Mouse (Mus musculus): ENCODE data around the gene Foxp1. TPM values are rescaled to one million over a fixed set of nuclear protein-coding genes. Genes with fewer than 3 reads are reported as not detected.

The Foxp1 gene
- polyA plus RNA-seq, 1 experiment: 162 TPM

DNA sequence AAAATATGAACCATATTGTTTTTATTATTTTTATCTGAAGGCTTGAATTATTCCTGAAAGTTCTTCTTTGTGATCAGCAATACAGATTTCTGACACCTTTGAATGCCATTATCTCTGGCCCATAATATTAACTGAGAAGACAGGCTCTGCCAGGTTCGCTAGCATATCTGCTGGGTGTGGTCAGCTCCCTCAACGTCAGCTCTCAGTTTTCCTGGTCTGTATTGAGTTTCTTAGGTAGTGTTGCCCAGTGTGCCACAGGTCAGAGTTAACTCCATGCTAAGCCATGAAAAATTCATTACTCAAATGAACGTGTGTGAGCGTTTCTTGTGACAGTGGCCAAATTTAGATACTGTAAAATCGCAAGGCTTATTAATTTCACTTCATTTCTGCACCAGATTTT is 26.4 kb downstream of the Foxp1 start:
- H3K27ac ChIP-seq (ENCODE audit: insufficient read depth, low read length): no peak overlapping the region
- no peak for DNase-seq (ENCODE audit: low read depth in 1 of 2, low spot score in 2 of 2)
- H3K4me3 ChIP-seq (ENCODE audit: extremely low read depth, insufficient read depth, insufficient read length): no peak overlapping the region
- no peak for TF ChIP-seq CTCF (IDR thresholded peaks at IDR 0.05; ENCODE audit: extremely low read depth, insufficient read depth, insufficient read length, insufficient replicate concordance)
- no peak for TF ChIP-seq POLR2A (IDR thresholded peaks at IDR 0.05; ENCODE audit: low read depth, low read length)
- H3K36me3 ChIP-seq (ENCODE audit: control insufficient read depth, insufficient read depth, low read length): no peaks in the 10 kb centered on the region
- 88% methylated on average over 5 of the region's 5 CpGs for WGBS
- H3K27me3 ChIP-seq (ENCODE audit: control insufficient read depth, insufficient read depth, low read length): no peaks in the 10 kb centered on the region
- no peaks in the 10 kb centered on the region; the same call in 1 of the 2 replicates for H3K4me1 ChIP-seq (ENCODE audit: control insufficient read depth, insufficient read depth, insufficient read length)

GRCm38 (mm10) chr6:99492937-99493336 is 29.6 kb downstream of the Foxp1 start:
- H3K27ac ChIP-seq (ENCODE audit: insufficient read depth, low read length): no peak overlapping the region
- TF ChIP-seq POLR2A (IDR thresholded peaks at IDR 0.05; ENCODE audit: low read depth, low read length) (no peak), CTCF (IDR thresholded peaks at IDR 0.05; ENCODE audit: extremely low read depth, insufficient read depth, insufficient read length, insufficient replicate concordance) (no peak)
- no peak overlapping the region for H3K4me3 ChIP-seq (ENCODE audit: extremely low read depth, insufficient read depth, insufficient read length)
- DNase-seq (ENCODE audit: low read depth in 1 of 2, low spot score in 2 of 2): no peak
- peaks cover 4% of the 10 kb centered on the region; the same call in 1 of the 2 replicates for H3K4me1 ChIP-seq (ENCODE audit: control insufficient read depth, insufficient read depth, insufficient read length)
- 76% methylated on average over 3 of the region's 3 CpGs for WGBS
- no peaks in the 10 kb centered on the region for H3K36me3 ChIP-seq (ENCODE audit: control insufficient read depth, insufficient read depth, low read length)
- H3K27me3 ChIP-seq (ENCODE audit: control insufficient read depth, insufficient read depth, low read length): no peaks in the 10 kb centered on the region

DNA sequence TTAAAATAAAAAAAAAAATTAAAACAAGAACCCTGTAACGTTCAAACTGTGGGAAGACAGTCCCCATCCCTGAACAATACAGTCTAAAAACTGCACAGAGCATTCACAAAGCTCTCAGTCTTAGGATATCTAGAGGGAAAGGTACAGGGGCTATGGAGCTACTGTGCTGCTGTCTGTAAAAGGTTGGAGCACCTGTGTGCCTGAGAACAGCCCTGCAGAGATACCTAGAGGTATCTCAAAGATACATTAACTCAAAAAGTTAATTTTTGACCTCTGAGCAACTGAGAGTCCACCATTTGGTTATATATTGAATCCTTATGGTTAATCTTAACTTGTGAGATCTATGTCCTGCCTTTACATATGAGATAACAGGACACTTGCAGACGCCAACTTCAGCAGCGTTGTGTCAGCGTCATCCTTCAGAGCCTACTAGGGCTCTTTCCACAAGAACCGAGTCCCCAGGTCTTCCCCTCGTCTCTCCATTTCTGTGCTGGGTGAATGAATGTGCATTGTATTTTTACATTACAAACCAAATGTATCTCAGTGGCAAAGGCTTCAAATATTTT is 30.5 kb downstream of the Foxp1 start:
- Histone ChIP-seq H3K36me3 (ENCODE audit: control insufficient read depth, insufficient read depth, low read length) (no peaks in the 10 kb centered on the region), H3K4me3 (ENCODE audit: extremely low read depth, insufficient read depth, insufficient read length) (no peak overlapping the region), H3K27me3 (ENCODE audit: control insufficient read depth, insufficient read depth, low read length) (no peaks in the 10 kb centered on the region), H3K4me1 (ENCODE audit: control insufficient read depth, insufficient read depth, insufficient read length) (peaks cover 4% of the 10 kb centered on the region; the same call in 1 of the 2 replicates), H3K27ac (ENCODE audit: insufficient read depth, low read length) (no peak overlapping the region)
- DNase-seq (ENCODE audit: low read depth in 1 of 2, low spot score in 2 of 2): no peak
- no peak for TF ChIP-seq CTCF (IDR thresholded peaks at IDR 0.05; ENCODE audit: extremely low read depth, insufficient read depth, insufficient read length, insufficient replicate concordance)
- TF ChIP-seq POLR2A (IDR thresholded peaks at IDR 0.05; ENCODE audit: low read depth, low read length): no peak
- WGBS: 87% methylated on average over 6 of the region's 6 CpGs

DNA sequence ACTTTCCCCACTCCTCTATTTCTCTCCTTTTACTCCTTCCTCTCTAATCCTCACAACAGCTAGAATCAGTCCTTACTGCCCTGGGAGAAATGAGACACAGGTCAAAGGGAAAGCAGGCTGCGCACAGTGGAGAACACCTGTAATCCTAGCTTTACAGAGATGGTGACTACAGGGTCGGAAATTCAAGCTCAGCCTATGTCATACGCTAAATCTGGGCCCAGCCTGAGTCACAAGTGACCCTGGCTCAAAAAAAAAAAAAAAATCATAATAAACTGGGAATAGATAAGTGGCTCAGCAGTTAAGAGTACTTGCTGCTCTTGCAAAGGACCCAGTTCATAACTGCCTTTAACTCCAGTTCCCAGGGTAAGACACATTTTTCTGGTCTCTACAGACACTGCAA is 31.4 kb downstream of the Foxp1 start:
- DNase-seq (ENCODE audit: low read depth in 1 of 2, low spot score in 2 of 2): no peak

GRCm38 (mm10) chr6:99489900-99490648 is 32.4 kb downstream of the Foxp1 start:
- TF ChIP-seq POLR2A (IDR thresholded peaks at IDR 0.05; ENCODE audit: low read depth, low read length) (no peak), CTCF (IDR thresholded peaks at IDR 0.05; ENCODE audit: extremely low read depth, insufficient read depth, insufficient read length, insufficient replicate concordance) (no peak)
- Histone ChIP-seq H3K36me3 (ENCODE audit: control insufficient read depth, insufficient read depth, low read length) (no peaks in the 10 kb centered on the region), H3K4me1 (ENCODE audit: control insufficient read depth, insufficient read depth, insufficient read length) (peaks cover 11% of the 10 kb centered on the region; the same call in 1 of the 2 replicates), H3K4me3 (ENCODE audit: extremely low read depth, insufficient read depth, insufficient read length) (no peak overlapping the region), H3K27me3 (ENCODE audit: control insufficient read depth, insufficient read depth, low read length) (no peaks in the 10 kb centered on the region), H3K27ac (ENCODE audit: insufficient read depth, low read length) (no peak overlapping the region)
- WGBS: 61% methylated on average over 8 of the region's 8 CpGs
- DNase-seq (ENCODE audit: low read depth in 1 of 2, low spot score in 2 of 2): no peak

More for the DNA sequence above, 31.4 kb downstream of the Foxp1 start:
- peaks cover 4% of the 10 kb centered on the region; the same call in 1 of the 2 replicates for H3K4me1 ChIP-seq (ENCODE audit: control insufficient read depth, insufficient read depth, insufficient read length)
- TF ChIP-seq CTCF (IDR thresholded peaks at IDR 0.05; ENCODE audit: extremely low read depth, insufficient read depth, insufficient read length, insufficient replicate concordance) (no peak), POLR2A (IDR thresholded peaks at IDR 0.05; ENCODE audit: low read depth, low read length) (no peak)
- H3K27ac ChIP-seq (ENCODE audit: insufficient read depth, low read length): no peak overlapping the region
- no peak overlapping the region for H3K4me3 ChIP-seq (ENCODE audit: extremely low read depth, insufficient read depth, insufficient read length)
- no peaks in the 10 kb centered on the region for H3K27me3 ChIP-seq (ENCODE audit: control insufficient read depth, insufficient read depth, low read length)
- no peaks in the 10 kb centered on the region for H3K36me3 ChIP-seq (ENCODE audit: control insufficient read depth, insufficient read depth, low read length)
- WGBS: 93% methylated on average over 3 of the region's 3 CpGs

GRCm38 (mm10) chr6:99489423-99489822 is 33.1 kb downstream of the Foxp1 start:
- no peak overlapping the region for H3K4me3 ChIP-seq (ENCODE audit: extremely low read depth, insufficient read depth, insufficient read length)
- WGBS: 82% methylated on average over 10 of the region's 10 CpGs
- H3K36me3 ChIP-seq (ENCODE audit: control insufficient read depth, insufficient read depth, low read length): no peaks in the 10 kb centered on the region
- H3K27me3 ChIP-seq (ENCODE audit: control insufficient read depth, insufficient read depth, low read length): no peaks in the 10 kb centered on the region
- peaks cover 16% of the 10 kb centered on the region; the same call in 1 of the 2 replicates for H3K4me1 ChIP-seq (ENCODE audit: control insufficient read depth, insufficient read depth, insufficient read length)
- DNase-seq (ENCODE audit: low read depth in 1 of 2, low spot score in 2 of 2): no peak
- TF ChIP-seq CTCF (IDR thresholded peaks at IDR 0.05; ENCODE audit: extremely low read depth, insufficient read depth, insufficient read length, insufficient replicate concordance): no peak
- no peak for TF ChIP-seq POLR2A (IDR thresholded peaks at IDR 0.05; ENCODE audit: low read depth, low read length)
- H3K27ac ChIP-seq (ENCODE audit: insufficient read depth, low read length): no peak overlapping the region
